In genomic region chr11:46754669-46755068, GRCm38 (mm10) we compare ENCODE assay signal across 19 mouse cellular contexts. TPM values are rescaled to one million over a fixed set of nuclear protein-coding genes. Genes with fewer than 3 reads are reported as not detected.
"Had no signal": no experiment of that assay in that cellular context is flagged by ENCODE, and none has a peak within 500 bp of the region (broad histone marks: within the 10 kb centered on the region; RNA-seq: fewer than 3 reads in every experiment).

No protein-coding gene starts in this region.

- H3K9me3 ChIP-seq: limb, embryonic 12.5 days; liver, embryonic 13.5 days; midbrain, embryonic 13.5 days; neural tube, embryonic 13.5 days had no signal

- H3K4me2 ChIP-seq: limb, embryonic 12.5 days; liver, embryonic 13.5 days; midbrain, embryonic 13.5 days; neural tube, embryonic 13.5 days had no signal

- H3K27me3 ChIP-seq: limb, embryonic 12.5 days; liver, embryonic 13.5 days; midbrain, embryonic 13.5 days; neural tube, embryonic 13.5 days had no signal

- H3K4me1 ChIP-seq: limb, embryonic 12.5 days; liver, embryonic 13.5 days; midbrain, embryonic 13.5 days; neural tube, embryonic 13.5 days had no signal

- H3K27ac ChIP-seq: kidney, postnatal 0 days; limb, embryonic 12.5 days; liver, embryonic 13.5 days; midbrain, embryonic 13.5 days; neural tube, embryonic 13.5 days had no signal

- H3K4me3 ChIP-seq: limb, embryonic 12.5 days; liver, embryonic 13.5 days; midbrain, embryonic 13.5 days; neural tube, embryonic 13.5 days had no signal

- DNase-seq: kidney, adult 9 months; kidney, postnatal 36 days; layer of hippocampus, adult 9-11 months; layer of hippocampus, postnatal 36 days; liver; liver, embryonic 13.5 days; liver, postnatal 0 days; lung, postnatal 36 days; right cerebral cortex, postnatal 4 days; spleen, adult 18-20 months; thymus, adult 18-20 months; thymus, postnatal 14 days had no signal

- ATAC-seq: liver, postnatal 0 days; lung, postnatal 0 days; midbrain, embryonic 13.5 days had no signal

- H3K36me3 ChIP-seq: limb, embryonic 12.5 days; liver, embryonic 13.5 days; midbrain, embryonic 13.5 days; neural tube, embryonic 13.5 days had no signal

- H3K9ac ChIP-seq: limb, embryonic 12.5 days; liver, embryonic 13.5 days; liver, postnatal 0 days; midbrain, embryonic 13.5 days; neural tube, embryonic 13.5 days had no signal

RNA-seq across cellular contexts. Expression of gene Havcr1, which starts 19.8 kb away (rescaled TPM):
- polyA plus RNA-seq: limb, embryonic 12.5 days; liver, embryonic 13.5 days; liver, postnatal 0 days; midbrain, embryonic 13.5 days; midbrain, postnatal 0 days; neural tube, embryonic 13.5 days; stomach, embryonic 14.5 days had no signal

RNA-seq across cellular contexts. Expression of gene Timd2, which starts 47.8 kb away (rescaled TPM):
- polyA plus RNA-seq: limb, embryonic 12.5 days; midbrain, postnatal 0 days; stomach, embryonic 14.5 days had no signal

RNA-seq across cellular contexts. Expression of gene Timd4, which starts 55.9 kb away (rescaled TPM):
- polyA plus RNA-seq: limb, embryonic 12.5 days had no signal
